Mouse (Mus musculus) C2C12 (cell line): ENCODE data around the gene Dhx58. TPM values are rescaled to one million over a fixed set of nuclear protein-coding genes. Genes with fewer than 3 reads are reported as not detected.

Experiments used
- H3K27me3 ChIP-seq: one replicate; pipeline ENCODE4 v1.6.1; 2011; ENCODE audit not compliant: control insufficient read depth, insufficient read depth, insufficient read length
- H3K36me3 ChIP-seq: one replicate; pipeline ENCODE4 v1.6.1; 2011; ENCODE audit not compliant: control insufficient read depth, insufficient read depth
- H3K4me3 ChIP-seq: one replicate; pipeline ENCODE4 v1.5.1; 2011; ENCODE audit warnings: mild to moderate bottlenecking, control low read depth; ENCODE audit not compliant: poor library complexity, insufficient read depth, severe bottlenecking
- H3K79me2 ChIP-seq: one replicate; pipeline ENCODE4 v1.6.1; 2011; ENCODE audit not compliant: control insufficient read depth, insufficient read depth
- H3K79me3 ChIP-seq: one replicate; pipeline ENCODE4 v1.6.1; 2011; ENCODE audit warnings: low read depth, control low read depth
- H3ac ChIP-seq: one replicate; pipeline ENCODE3; 2011; ENCODE audit warnings: low read depth; ENCODE audit not compliant: control insufficient read depth, insufficient read length
- CEBPB ChIP-seq: IDR thresholded peaks from one replicate; pipeline ENCODE4 v1.6.1; 2011; ENCODE audit warnings: low read depth, mild to moderate bottlenecking, control low read depth, moderate library complexity
- CTCF ChIP-seq: IDR thresholded peaks from one replicate; pipeline ENCODE4 v1.5.1; 2011; ENCODE audit not compliant: control insufficient read depth, insufficient read depth, insufficient read length
- FOSL1 ChIP-seq: IDR thresholded peaks from one replicate; pipeline ENCODE4 v1.8.0; 2011; ENCODE audit warnings: mild to moderate bottlenecking, low read length; ENCODE audit not compliant: poor library complexity, insufficient read depth, severe bottlenecking
- MAX ChIP-seq: IDR thresholded peaks from one replicate; pipeline ENCODE4 v1.6.1; 2011; ENCODE audit warnings: mild to moderate bottlenecking, control low read depth
- MYOD1 ChIP-seq: IDR thresholded peaks from one replicate; pipeline ENCODE4 v1.6.1; 2011; ENCODE audit warnings: low read depth; ENCODE audit not compliant: control insufficient read depth, insufficient read length
- MYOG ChIP-seq: IDR thresholded peaks from one replicate; pipeline ENCODE4 v1.6.1; 2011; ENCODE audit not compliant: control insufficient read depth, insufficient read length; ENCODE audit errors: extremely low read depth
- USF1 ChIP-seq: IDR thresholded peaks from one replicate; pipeline ENCODE4 v1.6.1; 2011; ENCODE audit warnings: low read depth, mild to moderate bottlenecking, control low read depth, moderate library complexity
- polyA plus RNA-seq: library from polyadenylated mRNA; unstranded; fragments of >200 nt; fragmentation: generic; extraction: Trizol; gene quantifications from one replicate; pipeline ENCODE4 v1.2.1, GENCODE M21; 2012; ENCODE audit warnings: missing spikeins

Gene Dhx58
- polyA plus RNA-seq, 1 experiment = 0.64 TPM

DNA sequence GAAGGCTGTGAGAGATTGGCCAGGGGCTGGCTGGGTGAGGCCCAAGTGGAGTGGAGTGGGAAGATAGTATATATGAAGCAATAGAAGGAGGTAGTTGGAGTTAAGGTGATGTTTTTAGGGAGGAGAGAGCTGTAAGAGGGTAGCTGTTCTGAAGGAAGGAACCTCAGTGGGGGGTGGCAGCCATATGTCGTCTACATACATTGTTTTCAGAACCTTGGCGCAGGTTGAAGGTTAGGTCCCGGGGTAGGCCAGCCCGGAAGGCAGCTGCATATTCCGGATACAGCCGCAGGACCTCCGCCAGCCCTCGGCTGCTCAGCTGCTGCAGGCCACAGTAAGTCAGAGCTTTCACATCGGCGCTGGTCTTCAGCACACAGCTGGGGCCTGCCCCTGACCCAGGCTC, 42.5 kb upstream of the Dhx58 start:
- H3K36me3 ChIP-seq = no peaks in the 10 kb centered on the region
- no peaks in the 10 kb centered on the region for H3K79me2 ChIP-seq
- TF ChIP-seq FOSL1 (no peak), CTCF (no peak), MAX (no peak), CEBPB (no peak), MYOG (no peak), USF1 (no peak), MYOD1 (no peak)
- H3K79me3 ChIP-seq = no peaks in the 10 kb centered on the region
- no peak overlapping the region for H3ac ChIP-seq
- H3K27me3 ChIP-seq = peaks cover 59% of the 10 kb centered on the region
- no peak overlapping the region for H3K4me3 ChIP-seq

DNA sequence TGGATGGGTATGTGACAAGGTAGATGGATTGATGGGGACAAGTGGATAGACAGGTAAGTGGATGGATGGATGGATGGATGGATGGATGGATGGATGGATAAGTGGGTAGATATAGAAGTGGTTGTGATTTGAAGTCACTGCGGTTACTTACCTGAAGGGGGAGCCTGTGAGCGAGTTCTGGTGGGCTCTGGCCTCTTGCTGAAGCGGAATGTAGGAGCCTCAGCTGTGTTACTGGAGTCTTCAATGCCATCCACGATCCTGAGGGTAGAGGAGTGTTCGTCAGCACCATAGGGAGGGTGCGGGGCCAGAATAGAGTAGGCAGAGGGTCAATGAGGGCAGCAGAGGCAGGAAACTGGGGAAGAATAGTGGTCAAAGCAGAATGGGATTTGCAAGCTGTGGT, 41.0 kb upstream of the Dhx58 start:
- Histone ChIP-seq H3K79me3 (no peaks in the 10 kb centered on the region), H3K79me2 (no peaks in the 10 kb centered on the region), H3K4me3 (no peak overlapping the region), H3K36me3 (no peaks in the 10 kb centered on the region), H3ac (no peak overlapping the region), H3K27me3 (peaks cover 50% of the 10 kb centered on the region)
- TF ChIP-seq MYOD1 (no peak), CTCF (no peak), USF1 (no peak), MAX (no peak), FOSL1 (no peak), MYOG (no peak), CEBPB (no peak)

DNA sequence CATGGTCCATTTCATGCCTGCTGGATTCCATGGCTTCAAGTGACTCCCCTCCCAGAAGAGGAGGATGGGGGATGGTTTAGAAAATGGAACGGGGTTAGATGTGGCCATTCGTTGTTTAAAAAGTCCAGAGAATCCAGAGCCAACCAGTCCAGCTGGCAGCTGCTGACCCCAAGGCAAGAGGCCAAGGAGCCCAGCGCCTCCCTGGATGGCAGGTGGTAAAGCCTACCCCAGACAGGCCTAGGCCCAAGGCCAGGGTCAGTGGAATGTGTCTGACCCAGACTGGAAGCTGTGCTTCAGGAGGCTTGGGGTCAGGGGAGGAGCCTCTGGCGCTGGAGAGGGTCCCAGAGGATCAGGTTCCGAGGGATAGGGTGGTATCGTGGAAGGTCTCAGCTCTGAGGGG, 37.3 kb upstream of the Dhx58 start:
- Histone ChIP-seq H3K79me2 (peaks cover 18% of the 10 kb centered on the region), H3ac (no peak overlapping the region), H3K36me3 (no peaks in the 10 kb centered on the region), H3K4me3 (no peak overlapping the region), H3K79me3 (peaks cover 16% of the 10 kb centered on the region), H3K27me3 (peaks cover 17% of the 10 kb centered on the region)
- no peak for TF ChIP-seq MYOG
- no peak for TF ChIP-seq MYOD1
- TF ChIP-seq USF1 = no peak
- TF ChIP-seq FOSL1 = no peak
- no peak for TF ChIP-seq MAX
- no peak for TF ChIP-seq CEBPB

DNA sequence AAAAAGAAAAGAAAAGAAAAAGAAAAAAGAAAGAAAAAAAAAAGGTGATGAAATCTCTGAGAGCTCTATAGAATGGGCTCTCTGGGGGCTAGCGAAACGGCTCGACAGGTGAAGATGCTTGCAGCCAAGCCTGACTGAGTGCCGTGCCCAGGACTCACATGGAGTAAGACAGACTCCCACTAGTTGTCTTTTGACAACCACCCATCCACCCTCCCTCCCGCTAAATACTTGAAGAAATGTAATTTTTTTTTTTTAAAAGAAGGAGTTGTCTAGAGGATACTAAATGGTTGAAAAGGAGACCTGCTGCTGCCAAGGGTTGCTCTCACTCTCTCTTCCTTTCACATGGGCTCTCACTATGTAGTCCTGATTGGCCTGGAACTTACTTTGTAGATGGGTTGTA, 34.7 kb upstream of the Dhx58 start:
- Histone ChIP-seq H3ac (no peak overlapping the region), H3K4me3 (peak overlapping the region; percentile 28)

DNA sequence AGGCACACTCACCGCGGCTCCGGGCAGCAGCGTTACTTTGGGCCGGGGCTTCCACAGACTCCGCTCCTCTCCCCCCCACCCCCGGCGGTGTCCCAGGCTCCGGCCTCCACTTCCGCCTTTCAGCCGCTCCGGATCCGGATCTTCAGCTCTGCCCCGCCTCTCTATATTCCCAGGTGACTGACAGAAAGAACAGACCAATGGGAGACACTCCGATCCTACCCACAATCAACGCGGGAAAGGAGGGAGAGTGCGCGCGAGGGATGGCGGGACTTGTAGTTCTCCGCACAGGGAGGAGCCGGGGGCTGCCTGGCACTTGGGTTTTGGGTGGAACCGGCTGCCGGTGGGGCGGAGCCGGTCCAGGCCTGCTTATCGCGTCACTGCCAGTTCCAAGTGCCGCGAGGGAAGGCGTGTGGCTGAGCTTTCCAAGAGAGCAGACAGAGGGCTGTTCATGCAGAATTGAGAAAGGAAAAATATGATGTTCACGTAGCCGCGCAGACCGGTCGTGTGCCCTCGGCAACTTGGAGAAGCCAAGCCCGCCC, 34.1 kb upstream of the Dhx58 start, which contains the start of gene Rab5c:
Gene Rab5c, minus strand, starts transcription at position 150 of the 539 bp plus-strand sequence.
- Histone ChIP-seq H3K79me2 (peaks cover 50% of the 10 kb centered on the region), H3K36me3 (peaks cover 16% of the 10 kb centered on the region), H3K4me3 (peak within 1 kb of the TSS; percentile 99), H3ac (peak within 1 kb of the TSS; percentile 98), H3K79me3 (peaks cover 47% of the 10 kb centered on the region), H3K27me3 (peaks cover 2% of the 10 kb centered on the region)
- TF ChIP-seq USF1 (no peak), MAX (peak; percentile 16), FOSL1 (no peak), CTCF (no peak), CEBPB (no peak), MYOG (no peak), MYOD1 (no peak)

More for the DNA sequence above, 34.7 kb upstream of the Dhx58 start:
- Histone ChIP-seq H3K79me2 (peaks cover 44% of the 10 kb centered on the region), H3K36me3 (peaks cover 10% of the 10 kb centered on the region), H3K27me3 (peaks cover 7% of the 10 kb centered on the region), H3K79me3 (peaks cover 41% of the 10 kb centered on the region)
- TF ChIP-seq USF1 = no peak
- no peak for TF ChIP-seq FOSL1
- TF ChIP-seq MAX = no peak
- no peak for TF ChIP-seq CEBPB
- TF ChIP-seq CTCF = no peak
- TF ChIP-seq MYOG = no peak
- no peak for TF ChIP-seq MYOD1

DNA sequence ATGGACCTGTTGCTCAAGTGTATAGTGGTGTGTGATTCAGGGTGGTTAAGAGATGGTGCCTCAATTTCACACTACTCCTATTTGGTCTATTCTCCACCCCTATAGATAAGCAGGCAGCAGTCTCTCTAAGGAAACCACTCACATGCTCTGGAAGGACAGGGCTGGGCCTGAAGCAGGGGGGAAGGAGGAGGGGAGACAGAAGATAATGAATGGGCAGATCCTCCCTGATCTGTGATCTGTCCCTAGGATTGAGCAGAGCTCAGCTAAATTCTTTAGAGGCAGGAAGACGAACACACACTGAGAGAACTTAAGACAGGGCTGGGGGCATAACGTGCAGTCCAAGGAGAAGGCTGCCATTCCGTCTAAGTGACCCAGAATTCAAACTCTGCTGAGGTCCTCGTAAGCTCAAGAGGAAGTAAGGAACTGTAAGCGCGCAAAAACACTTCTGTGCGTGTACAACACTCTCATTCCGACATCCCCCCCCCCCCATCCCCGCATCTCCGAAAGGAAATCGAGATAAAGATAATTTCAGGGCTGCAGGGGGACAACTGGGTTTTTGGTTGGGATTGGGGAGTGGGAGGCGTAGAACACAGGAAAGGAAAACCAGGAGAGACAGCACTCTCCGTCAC, 33.1 kb upstream of the Dhx58 start:
- TF ChIP-seq CEBPB = no peak
- TF ChIP-seq MYOD1 = no peak
- TF ChIP-seq CTCF = no peak
- no peak for TF ChIP-seq MYOG
- no peak for TF ChIP-seq USF1
- TF ChIP-seq FOSL1 = no peak
- TF ChIP-seq MAX = no peak
- Histone ChIP-seq H3K79me3 (peaks cover 53% of the 10 kb centered on the region), H3K79me2 (peaks cover 59% of the 10 kb centered on the region), H3ac (peak overlapping the region; percentile 98), H3K4me3 (peak overlapping the region; percentile 99), H3K36me3 (peaks cover 21% of the 10 kb centered on the region), H3K27me3 (no peaks in the 10 kb centered on the region)
